Mouse (Mus musculus) intestine, postnatal 0 days (tissue): Measurements from ENCODE around the gene B4galt5. TPM values are rescaled to one million over a fixed set of nuclear protein-coding genes. Genes with fewer than 3 reads are reported as not detected.

Source experiments
- ATAC-seq: fragments of 200-750 bp; cut with Nextera tagmentation; 2 replicates; pipeline ENCODE4 v1.8.0; 2017; ENCODE audit warnings: mild to moderate bottlenecking, moderate TSS enrichment, moderate library complexity
- H3K27ac ChIP-seq: fragments of 300-500 bp; sonication (generic); 2 replicates; pipeline ENCODE4 v1.5.1; 2014; ENCODE audit warnings: mild to moderate bottlenecking, low read depth, low read length, moderate library complexity
- H3K27me3 ChIP-seq: fragments of 300-500 bp; sonication (generic); replicated peaks from 2 replicates; pipeline ENCODE4 v1.6.1; 2014; ENCODE audit warnings: low read length, mixed read lengths; ENCODE audit not compliant: control insufficient read depth, insufficient read depth
- H3K36me3 ChIP-seq: fragments of 300-500 bp; sonication (generic); 2 replicates; pipeline ENCODE4 v1.6.1; 2014; ENCODE audit warnings: mild to moderate bottlenecking, moderate library complexity; ENCODE audit not compliant: control insufficient read depth, insufficient read depth
- H3K4me1 ChIP-seq: fragments of 300-500 bp; sonication (generic); replicated peaks from 2 replicates; pipeline ENCODE4 v1.6.1; 2014; ENCODE audit warnings: antibody characterized with exemption, low read length, mixed read lengths; ENCODE audit not compliant: control insufficient read depth, insufficient read depth
- H3K4me2 ChIP-seq: fragments of 300-500 bp; sonication (generic); replicated peaks from 2 replicates; pipeline ENCODE4 v1.6.1; 2014; ENCODE audit warnings: low read depth, mild to moderate bottlenecking, moderate library complexity
- H3K4me3 ChIP-seq: fragments of 300-500 bp; sonication (generic); 2 replicates; pipeline ENCODE4 v1.5.1; 2014; ENCODE audit warnings: low read depth, low read length
- H3K9ac ChIP-seq: fragments of 300-500 bp; sonication (generic); 2 replicates; pipeline ENCODE4 v1.6.1; 2014; ENCODE audit warnings: mild to moderate bottlenecking, low read depth, low read length
- H3K9me3 ChIP-seq: fragments of 300-500 bp; sonication (generic); 2 replicates; pipeline ENCODE4 v1.6.1; 2016; ENCODE audit warnings: mixed run types; ENCODE audit not compliant: control insufficient read depth
- CTCF ChIP-seq: sonication (generic); IDR thresholded peaks from 2 replicates; pipeline ENCODE4 v1.5.1; 2016; ENCODE audit warnings: low read depth, mild to moderate bottlenecking, control low read depth, antibody characterized with exemption, moderate library complexity
- WGBS: fragments of 180-500 bp; shearing (Covaris S2); extraction: QIAGEN DNeasy Blood & Tissue Kit; methylation state at CpG from one replicate; pipeline ENCODE4 v1.1.7; 2014; 5-methylcytosine and 5-hydroxymethylcytosine counted together
- polyA plus RNA-seq: library from polyadenylated mRNA; unstranded; fragments of >200 nt; fragmentation: Nextera tagmentation; extraction: Ambion mirVana; gene quantifications from 2 replicates; pipeline ENCODE4 v1.2.1, GENCODE M21; 2015

Gene B4galt5
- polyA plus RNA-seq, 1 experiment from 2014 or later: 26.6 TPM

DNA sequence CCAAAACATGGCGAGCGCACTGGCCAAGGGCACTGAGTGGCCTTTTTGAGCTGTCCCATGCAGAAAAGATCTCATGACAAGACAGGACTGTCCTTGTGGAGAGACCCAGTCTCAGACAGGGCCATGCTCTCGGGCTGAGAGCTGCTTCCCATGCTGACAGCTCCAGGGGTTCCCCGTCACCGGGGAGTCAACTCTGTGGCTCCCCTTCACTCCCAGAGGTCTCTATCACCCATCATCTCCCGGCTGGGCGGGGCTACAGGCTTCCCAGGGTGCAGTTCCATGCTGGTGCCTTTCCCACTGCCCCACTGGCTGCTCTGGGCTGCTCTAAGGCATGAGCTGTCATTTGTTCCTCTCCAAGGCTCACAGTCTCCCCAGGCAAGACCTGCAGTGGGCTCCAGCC, 54.8 kb downstream of the B4galt5 start:
- no peak overlapping the region for H3K4me3 ChIP-seq
- peaks cover 1% of the 10 kb centered on the region; the same call in 1 of the 2 replicates for H3K36me3 ChIP-seq
- H3K9me3 ChIP-seq: no peaks in the 10 kb centered on the region
- no peak for TF ChIP-seq CTCF
- ATAC-seq: no peak
- 0 out of 2 replicates have a peak, but pooled peaks cover 6% of the 10 kb centered on the region for H3K4me1 ChIP-seq
- H3K4me2 ChIP-seq: no peak overlapping the region
- no peaks in the 10 kb centered on the region for H3K27me3 ChIP-seq
- H3K27ac ChIP-seq: peak overlapping the region; percentile 79
- no peak overlapping the region for H3K9ac ChIP-seq
- WGBS: 83% methylated on average over 7 of the region's 7 CpGs

DNA sequence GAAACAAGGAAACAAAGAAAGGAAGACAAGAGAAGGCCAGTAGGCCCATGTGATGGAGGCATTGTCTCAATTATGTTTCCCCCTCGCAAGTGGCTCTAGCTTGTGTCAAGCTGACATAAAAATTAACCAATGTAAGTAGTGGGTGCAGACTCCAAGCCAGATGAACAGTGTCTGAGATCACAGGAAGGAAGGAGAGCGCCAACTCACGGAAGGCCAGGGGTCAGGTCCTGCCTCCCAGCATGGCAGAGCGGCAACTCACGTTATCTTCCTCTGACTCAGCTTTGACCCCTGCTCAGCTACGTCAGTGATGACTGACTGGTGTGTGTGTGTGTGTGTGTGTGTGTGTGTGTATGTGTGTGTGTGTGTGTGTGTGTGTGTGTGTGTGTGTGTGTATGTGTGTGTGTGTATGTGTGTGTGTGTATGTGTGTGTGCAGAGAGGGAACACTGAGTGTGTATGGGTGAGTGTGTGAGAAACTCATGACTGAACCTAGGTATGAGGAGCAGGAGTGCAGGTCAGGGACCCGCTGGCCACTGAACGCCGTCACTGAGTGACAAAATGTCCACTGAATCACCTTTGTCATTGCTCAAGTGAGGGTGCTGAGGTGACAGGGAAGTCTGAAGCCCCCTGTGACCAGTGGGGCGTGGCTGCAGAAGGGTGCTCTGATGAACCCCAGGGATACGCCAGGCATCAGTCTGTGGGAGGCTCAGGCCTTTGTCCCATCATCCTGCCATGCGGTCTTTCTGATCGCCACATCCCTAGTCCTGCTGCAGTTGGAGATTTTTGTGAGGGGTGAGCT, 55.5 kb downstream of the B4galt5 start:
- peak overlapping the region; percentile 88 for H3K27ac ChIP-seq

DNA sequence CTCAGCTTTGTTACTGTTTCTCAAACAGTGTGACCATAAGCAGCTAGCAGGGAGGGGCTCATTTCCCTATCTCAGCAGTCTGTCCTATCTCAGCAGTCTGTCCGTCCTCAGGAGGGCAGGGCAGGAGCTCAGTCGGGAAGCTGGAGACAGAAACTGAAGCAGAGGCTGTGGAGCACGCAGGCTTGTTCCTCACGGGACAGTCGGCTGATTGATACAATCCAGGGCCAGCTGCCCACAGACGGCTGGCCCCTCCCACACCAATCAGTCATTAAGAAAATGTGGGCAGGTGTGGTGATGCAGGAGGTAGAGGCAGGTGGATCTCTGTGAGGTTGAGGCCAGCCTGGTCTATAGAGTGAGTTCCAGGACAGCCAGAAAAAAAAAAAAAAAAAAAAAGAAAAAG, 56.1 kb downstream of the B4galt5 start:
- H3K4me2 ChIP-seq: peak overlapping the region; percentile 22; the same call in 1 of the 2 replicates
- peak; percentile 37 for TF ChIP-seq CTCF
- H3K4me3 ChIP-seq: no peak overlapping the region
- peak; percentile 87 for ATAC-seq
- H3K36me3 ChIP-seq: no peaks in the 10 kb centered on the region
- no peaks in the 10 kb centered on the region for H3K27me3 ChIP-seq
- 4% methylated on average over 6 of the region's 6 CpGs for WGBS
- peak overlapping the region; percentile 88 for H3K27ac ChIP-seq
- no peak overlapping the region for H3K9ac ChIP-seq
- H3K9me3 ChIP-seq: no peaks in the 10 kb centered on the region
- 0 out of 2 replicates have a peak, but pooled peaks cover 6% of the 10 kb centered on the region for H3K4me1 ChIP-seq

More for the DNA sequence above, 55.5 kb downstream of the B4galt5 start:
- Histone ChIP-seq H3K4me1 (0 out of 2 replicates have a peak, but pooled peaks cover 6% of the 10 kb centered on the region), H3K36me3 (no peaks in the 10 kb centered on the region), H3K27me3 (no peaks in the 10 kb centered on the region), H3K4me3 (no peak overlapping the region), H3K4me2 (no peak overlapping the region), H3K9me3 (no peaks in the 10 kb centered on the region), H3K9ac (no peak overlapping the region)
- 56% methylated on average over 13 of the region's 13 CpGs for WGBS
- peak; percentile 78 for ATAC-seq
- TF ChIP-seq CTCF: no peak

GRCm38 (mm10) chr2:167292151-167292591, 56.8 kb downstream of the B4galt5 start:
- Histone ChIP-seq H3K9ac (no peak overlapping the region), H3K36me3 (no peaks in the 10 kb centered on the region), H3K27ac (peak overlapping the region; percentile 88), H3K4me1 (0 out of 2 replicates have a peak, but pooled peaks cover 6% of the 10 kb centered on the region), H3K4me3 (no peak overlapping the region), H3K4me2 (peak overlapping the region; percentile 22; the same call in 1 of the 2 replicates), H3K27me3 (no peaks in the 10 kb centered on the region), H3K9me3 (no peaks in the 10 kb centered on the region)
- WGBS: 32% methylated on average over 4 of the region's 4 CpGs
- ATAC-seq: peak; percentile 85
- TF ChIP-seq CTCF: no peak

DNA sequence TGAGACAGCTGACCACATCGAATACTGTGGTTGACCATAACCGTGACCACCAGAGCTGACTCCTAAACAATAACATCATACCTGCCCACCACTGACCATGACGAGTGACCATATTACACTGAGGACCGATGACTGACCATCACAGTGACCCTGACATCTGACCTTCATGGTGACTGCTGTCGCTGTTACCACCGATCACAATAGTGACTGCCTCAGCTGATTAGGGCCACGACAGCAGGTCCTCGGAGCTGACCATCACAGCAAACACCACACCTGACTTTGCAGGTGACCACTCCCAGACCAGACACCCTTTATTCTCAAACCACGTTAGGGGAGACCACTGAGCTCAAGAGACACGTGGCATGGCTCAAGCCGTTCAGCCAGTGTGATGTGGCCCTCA, 57.3 kb downstream of the B4galt5 start:
- H3K27me3 ChIP-seq: no peaks in the 10 kb centered on the region
- H3K4me2 ChIP-seq: no peak overlapping the region
- H3K27ac ChIP-seq: peak overlapping the region; percentile 88
- H3K4me1 ChIP-seq: 0 out of 2 replicates have a peak, but pooled peaks cover 6% of the 10 kb centered on the region
- H3K9ac ChIP-seq: no peak overlapping the region
- no peaks in the 10 kb centered on the region for H3K9me3 ChIP-seq
- no peak for ATAC-seq
- H3K4me3 ChIP-seq: no peak overlapping the region
- WGBS: 81% methylated on average over 11 of the region's 11 CpGs
- no peaks in the 10 kb centered on the region for H3K36me3 ChIP-seq
- TF ChIP-seq CTCF: no peak

DNA sequence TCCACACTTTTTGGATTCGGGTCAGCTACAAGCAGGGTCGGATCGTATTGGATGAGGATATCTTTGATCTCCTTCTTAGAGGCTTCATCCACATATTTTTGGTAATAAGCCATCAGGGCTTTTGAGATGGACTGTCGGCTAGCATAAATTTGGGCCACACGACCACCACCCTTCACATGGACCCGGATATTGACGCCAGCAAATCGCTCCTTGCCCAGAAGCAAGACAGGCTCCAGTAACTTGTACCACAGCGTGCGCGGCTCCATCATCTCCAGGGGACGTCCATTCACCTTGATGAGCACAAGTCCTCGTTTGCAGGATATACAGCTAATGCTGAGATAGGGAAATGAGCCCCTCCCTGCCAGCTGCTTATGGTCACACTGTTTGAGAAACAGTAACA, 67.5 kb downstream of the B4galt5 start:
- no peak for ATAC-seq
- no peak overlapping the region for H3K27ac ChIP-seq
- no peak overlapping the region for H3K4me3 ChIP-seq
- no peaks in the 10 kb centered on the region for H3K9me3 ChIP-seq
- no peak overlapping the region for H3K9ac ChIP-seq
- no peaks in the 10 kb centered on the region for H3K36me3 ChIP-seq
- no peaks in the 10 kb centered on the region; the same call in 1 of the 2 replicates for H3K27me3 ChIP-seq
- TF ChIP-seq CTCF: no peak
- H3K4me1 ChIP-seq: no peaks in the 10 kb centered on the region
- H3K4me2 ChIP-seq: no peak overlapping the region
- WGBS: 92% methylated on average over 13 of the region's 13 CpGs
